ENCODE assay signal across 8 mouse cellular contexts in genomic region chr4:131860492-131861340, GRCm38 (mm10). TPM values are rescaled to one million over a fixed set of nuclear protein-coding genes. Genes with fewer than 3 reads are reported as not detected.
DNase-seq lines count a peak whose midpoint lies in the region; ATAC-seq and TF ChIP-seq lines count a peak whose summit lies in the region.

No protein-coding gene starts in this region.

- TF ChIP-seq CTCF in left cerebral cortex, adult 2 months (IDR thresholded peaks at IDR 0.05), result peak; percentile 98

- intact Hi-C loops in left cerebral cortex, adult 2 months (cut with DNase I), result loop anchor here (1.0 to 5.0 kb wide), 3 partner anchors 117 to 318 kb away; no protein-coding TSS in a partner anchor

- no peak overlapping the region for H3K27ac ChIP-seq in forebrain, embryonic 10.5 days
- no peak overlapping the region for H3K27ac ChIP-seq in forebrain, embryonic 15.5 days (replicated peaks)
- no peak overlapping the region for H3K27ac ChIP-seq in left cerebral cortex, adult 2 months
- H3K27ac ChIP-seq in macrophage, result peak overlapping the region; percentile 70

- DNase-seq in forebrain, embryonic 10.5 days (ENCODE audit: extremely low spot score, low spot score), result peak; percentile 71
- peak; percentile 68 for DNase-seq in cerebellum, adult 9-11 months
- peak; percentile 75 to 89 for DNase-seq in frontal cortex, postnatal 36 days (ENCODE audit: low spot score in 2 of 2)
- peak; percentile 88 for DNase-seq in induced T-regulatory cell, adult 2 months (ENCODE audit: low read depth)
- DNase-seq in left cerebral cortex, adult 2 months (ENCODE audit: extremely low spot score in 1 of 2, low spot score in 2 of 2), result peak; percentile 76 to 82
- peak; percentile 67 for DNase-seq in right cerebral cortex, postnatal 25 days

- H3K27me3 ChIP-seq in forebrain, embryonic 10.5 days (ENCODE audit: poor library complexity, severe bottlenecking), result no peaks in the 10 kb centered on the region
- H3K27me3 ChIP-seq in forebrain, embryonic 15.5 days, result no peaks in the 10 kb centered on the region

- no peaks in the 10 kb centered on the region for H3K9me3 ChIP-seq in forebrain, embryonic 10.5 days
- H3K9me3 ChIP-seq in forebrain, embryonic 15.5 days, result no peaks in the 10 kb centered on the region

- peaks cover 82% of the 10 kb centered on the region for H3K36me3 ChIP-seq in forebrain, embryonic 10.5 days (replicated peaks)
- H3K36me3 ChIP-seq in forebrain, embryonic 15.5 days, result peaks cover 17% of the 10 kb centered on the region
- no peaks in the 10 kb centered on the region for H3K36me3 ChIP-seq in macrophage (ENCODE audit: inconsistent target)

- WGBS in forebrain, embryonic 10.5 days, result 55% methylated on average over 15 of the region's 15 CpGs
- 49% methylated on average over 15 of the region's 15 CpGs for WGBS in forebrain, embryonic 15.5 days
- WGBS in macrophage (ENCODE audit: missing documents), result 28% methylated on average over 15 of the region's 15 CpGs

- no peak for ATAC-seq in forebrain, embryonic 15.5 days (replicated peaks)

- H3K4me1 ChIP-seq in forebrain, embryonic 10.5 days, result no peaks in the 10 kb centered on the region
- H3K4me1 ChIP-seq in forebrain, embryonic 15.5 days, result no peaks in the 10 kb centered on the region

- H3K4me2 ChIP-seq in forebrain, embryonic 15.5 days (replicated peaks), result no peak overlapping the region

- no peaks in the 10 kb centered on the region for H3K79me2 ChIP-seq in macrophage (ENCODE audit: inconsistent target)

- no peak overlapping the region for H3K4me3 ChIP-seq in forebrain, embryonic 10.5 days
- no peak overlapping the region for H3K4me3 ChIP-seq in forebrain, embryonic 15.5 days
- H3K4me3 ChIP-seq in left cerebral cortex, adult 2 months, result no peak overlapping the region
- H3K4me3 ChIP-seq in macrophage (ENCODE audit: inconsistent target), result no peak overlapping the region; the same call in 1 of the 2 replicates

- H3K9ac ChIP-seq in forebrain, embryonic 15.5 days (replicated peaks), result no peak overlapping the region

RNA-seq across cellular contexts. Expression of gene Srsf4, which starts 12.7 kb away (rescaled TPM):
- 152 and 155 TPM in 2 replicates for polyA plus RNA-seq in forebrain, embryonic 10.5 days (2016; fragmentation: Nextera tagmentation; extraction: Ambion mirVana)
- polyA plus RNA-seq in forebrain, embryonic 15.5 days (2015; fragmentation: Nextera tagmentation; extraction: Ambion mirVana), result 154 and 159 TPM in 2 replicates
- total RNA-seq in left cerebral cortex, adult 2 months (2021), result 10 to 100 TPM; 70.8 to 72.8 TPM
- 100 to 1,000 TPM in 8 of 26 experiments, 10 to 100 TPM in 18; 65.0 to 125 (median 84.7) TPM for total RNA-seq in macrophage (2018; cell fraction: chromatin; rRNA removed)
- total RNA-seq in macrophage (2018; cell fraction: cytosol; rRNA removed), result 10 to 100 TPM; 25.6 to 35.4 (median 30.3) TPM
- total RNA-seq in macrophage (2018; cell fraction: nucleus; rRNA removed), result 100 to 1,000 TPM in 2 of 26 experiments, 10 to 100 TPM in 24; 55.5 to 144 (median 73.0) TPM
- polyA plus RNA-seq in macrophage (2018), result 30.6 to 39.6 TPM (median 32.8 TPM) in 3 replicates

RNA-seq across cellular contexts. Expression of gene Mecr, which starts 17.4 kb away (rescaled TPM):
- polyA plus RNA-seq in forebrain, embryonic 10.5 days (2016; fragmentation: Nextera tagmentation; extraction: Ambion mirVana), result 57.6 and 60.2 TPM in 2 replicates
- 40.2 and 41.2 TPM in 2 replicates for polyA plus RNA-seq in forebrain, embryonic 15.5 days (2015; fragmentation: Nextera tagmentation; extraction: Ambion mirVana)
- 10 to 100 TPM; 31.0 to 37.2 TPM for total RNA-seq in left cerebral cortex, adult 2 months (2021)
- total RNA-seq in macrophage (2018; cell fraction: chromatin; rRNA removed), result 100 to 1,000 TPM in 1 of 26 experiments, 10 to 100 TPM in 25; 36.8 to 104 (median 63.8) TPM
- 10 to 100 TPM; 10.4 to 18.8 (median 14.9) TPM for total RNA-seq in macrophage (2018; cell fraction: cytosol; rRNA removed)
- total RNA-seq in macrophage (2018; cell fraction: nucleus; rRNA removed), result 10 to 100 TPM; 15.8 to 66.3 (median 31.2) TPM
- 15.9 to 28.8 TPM (median 17.5 TPM) in 3 replicates for polyA plus RNA-seq in macrophage (2018)

RNA-seq across cellular contexts. Expression of gene Ptpru, which starts 22.6 kb away (rescaled TPM):
- 26.5 and 27.0 TPM in 2 replicates for polyA plus RNA-seq in forebrain, embryonic 10.5 days (2016; fragmentation: Nextera tagmentation; extraction: Ambion mirVana)
- 23.9 and 25.2 TPM in 2 replicates for polyA plus RNA-seq in forebrain, embryonic 15.5 days (2015; fragmentation: Nextera tagmentation; extraction: Ambion mirVana)
- 10 to 100 TPM; 53.4 to 59.2 TPM for total RNA-seq in left cerebral cortex, adult 2 months (2021)
- total RNA-seq in macrophage (2018; cell fraction: chromatin; rRNA removed), result 1 to 10 TPM in 10 of 26 experiments, under 1 TPM in 10, not detected in 6; 0.17 to 4.2 (median 1.0) TPM
- under 1 TPM in 23 of 26 experiments, not detected in 3; 0.03 to 0.33 (median 0.06) TPM for total RNA-seq in macrophage (2018; cell fraction: cytosol; rRNA removed)
- total RNA-seq in macrophage (2018; cell fraction: nucleus; rRNA removed), result 1 to 10 TPM in 9 of 26 experiments, under 1 TPM in 12, not detected in 5; 0.06 to 5.3 (median 0.46) TPM
- polyA plus RNA-seq in macrophage (2018), result 0.08 to 0.11 TPM (median 0.10 TPM) in 3 replicates

Comparison
In these comparisons a context has a peak if more than half of its experiments do, and no peak if none do; other contexts are left out.
1. RNA of gene Ptpru, which starts 22.6 kb away (polyA plus RNA-seq): 26.5 to 27.0 TPM in forebrain, embryonic 10.5 days and 23.9 to 25.2 TPM in forebrain, embryonic 15.5 days; 0.08 to 0.11 TPM in macrophage; every median in the first group is over 10 times any median in the second.
2. Peak in every context shown above with its lines, with median percentiles within 50 percentile points of each other: DNase-seq.